In genomic region chr1:42874174-42874573, GRCm38 (mm10) we compare ENCODE assay signal across 18 mouse cellular contexts. TPM values are rescaled to one million over a fixed set of nuclear protein-coding genes. Genes with fewer than 3 reads are reported as not detected.
A peak's percentile ranks its signal among the peaks of the same experiment; 100 is the strongest.
DNase-seq lines count a peak whose midpoint lies in the region; ATAC-seq lines count a peak whose summit lies in the region.
"Had no signal": no experiment of that assay in that cellular context is flagged by ENCODE, and none has a peak within 500 bp of the region (broad histone marks: within the 10 kb centered on the region; RNA-seq: fewer than 3 reads in every experiment).

No protein-coding gene starts in this region.

- no peak overlapping the region for H3K9ac ChIP-seq in forebrain, embryonic 14.5 days (ENCODE audit: low read length)
- H3K9ac ChIP-seq in forebrain, embryonic 16.5 days (replicated peaks; ENCODE audit: low read depth, low read length): no peak overlapping the region
- H3K9ac ChIP-seq: embryonic facial prominence, embryonic 13.5 days; hindbrain, embryonic 13.5 days; midbrain, embryonic 12.5 days; neural tube, embryonic 13.5 days had no signal

- no peak overlapping the region for H3K4me3 ChIP-seq in forebrain, embryonic 14.5 days (ENCODE audit: low read depth, low read length)
- no peak overlapping the region for H3K4me3 ChIP-seq in forebrain, embryonic 16.5 days (replicated peaks; ENCODE audit: low read length)
- H3K4me3 ChIP-seq: embryonic facial prominence, embryonic 13.5 days; hindbrain, embryonic 13.5 days; midbrain, embryonic 12.5 days; neural tube, embryonic 13.5 days had no signal

- no peaks in the 10 kb centered on the region for H3K9me3 ChIP-seq in forebrain, embryonic 14.5 days (replicated peaks; ENCODE audit: control insufficient read depth, low read length)
- H3K9me3 ChIP-seq in forebrain, embryonic 16.5 days (ENCODE audit: control insufficient read depth, low read length): no peaks in the 10 kb centered on the region
- H3K9me3 ChIP-seq: embryonic facial prominence, embryonic 13.5 days; hindbrain, embryonic 13.5 days; midbrain, embryonic 12.5 days; neural tube, embryonic 13.5 days had no signal

- H3K27ac ChIP-seq in forebrain, embryonic 14.5 days (ENCODE audit: low read depth, low read length): no peak overlapping the region
- H3K27ac ChIP-seq in forebrain, embryonic 16.5 days (ENCODE audit: low read length): no peak overlapping the region
- H3K27ac ChIP-seq: embryonic facial prominence, embryonic 13.5 days; hindbrain, embryonic 13.5 days; midbrain, embryonic 12.5 days; neural tube, embryonic 13.5 days had no signal

- peaks cover 5% of the 10 kb centered on the region; the same call in 1 of the 2 replicates for H3K4me1 ChIP-seq in forebrain, embryonic 14.5 days (ENCODE audit: control insufficient read depth, insufficient read depth, low read length)
- H3K4me1 ChIP-seq in forebrain, embryonic 16.5 days (replicated peaks; ENCODE audit: control insufficient read depth, insufficient read depth, low read length): peaks cover 6% of the 10 kb centered on the region
- H3K4me1 ChIP-seq: embryonic facial prominence, embryonic 13.5 days had no signal

- WGBS in forebrain, embryonic 14.5 days: 62% methylated on average over 2 of the region's 2 CpGs
- WGBS in forebrain, embryonic 16.5 days: 44% methylated on average over 2 of the region's 2 CpGs

- ATAC-seq in forebrain, embryonic 14.5 days: no peak
- no peak for ATAC-seq in forebrain, embryonic 16.5 days

- no peaks in the 10 kb centered on the region for H3K36me3 ChIP-seq in forebrain, embryonic 14.5 days (ENCODE audit: control insufficient read depth, insufficient read depth, low read length)
- no peaks in the 10 kb centered on the region for H3K36me3 ChIP-seq in forebrain, embryonic 16.5 days (ENCODE audit: control insufficient read depth, insufficient read depth)
- H3K36me3 ChIP-seq: hindbrain, embryonic 13.5 days; midbrain, embryonic 12.5 days; neural tube, embryonic 13.5 days had no signal

- H3K4me2 ChIP-seq in forebrain, embryonic 14.5 days (ENCODE audit: low read length): no peak overlapping the region
- H3K4me2 ChIP-seq in forebrain, embryonic 16.5 days (ENCODE audit: low read length): no peak overlapping the region
- H3K4me2 ChIP-seq: embryonic facial prominence, embryonic 13.5 days; hindbrain, embryonic 13.5 days; liver, embryonic 11.5 days; midbrain, embryonic 12.5 days; neural tube, embryonic 13.5 days had no signal

- peak; percentile 25 for DNase-seq in forebrain, embryonic 14.5 days (ENCODE audit: low spot score)
- peak; percentile 17 for DNase-seq in layer of hippocampus, adult 9-10 months (ENCODE audit: low spot score)
- DNase-seq in layer of hippocampus, postnatal 14 days (ENCODE audit: low spot score in 2 of 2): no peak
- DNase-seq in brain, adult 2 months (ENCODE audit: low read depth, low spot score): peak; percentile 85
- peak; percentile 66 to 85 for DNase-seq in right cerebral cortex, postnatal 10 days (ENCODE audit: low spot score in 2 of 2)
- no peak for DNase-seq in embryo, embryonic 9.5 days (ENCODE audit: extremely low spot score)
- no peak for DNase-seq in c-Kit-positive CD71-positive TER-119-positive erythroid progenitor cells, embryonic 14.5 days (ENCODE audit: low spot score)
- DNase-seq: adrenal gland, postnatal 10 days; cerebellum, adult 8-10 months; kidney, adult 9 months; kidney, postnatal 4 days; lung, adult 2 months had no signal

- no peaks in the 10 kb centered on the region for H3K27me3 ChIP-seq in forebrain, embryonic 14.5 days (replicated peaks; ENCODE audit: control insufficient read depth, insufficient read depth, low read length)
- H3K27me3 ChIP-seq in forebrain, embryonic 16.5 days (replicated peaks; ENCODE audit: control insufficient read depth, insufficient read depth, low read length): no peaks in the 10 kb centered on the region
- H3K27me3 ChIP-seq: embryonic facial prominence, embryonic 13.5 days; hindbrain, embryonic 13.5 days; midbrain, embryonic 12.5 days; neural tube, embryonic 13.5 days had no signal

RNA-seq across cellular contexts. Expression of gene Mrps9, which starts 23.1 kb away (rescaled TPM):
- 45.4 and 48.0 TPM in 2 replicates for polyA plus RNA-seq in forebrain, embryonic 14.5 days (2014; fragmentation: Nextera tagmentation; extraction: Ambion mirVana)
- 33.5 and 35.8 TPM in 2 replicates for polyA plus RNA-seq in forebrain, embryonic 16.5 days (2015; fragmentation: Nextera tagmentation; extraction: Ambion mirVana)
- 10 to 100 TPM; 42.0 to 42.2 TPM for total RNA-seq in layer of hippocampus, postnatal 14 days (2021)

Comparison
In these comparisons a context has a peak if more than half of its experiments do, and no peak if none do; other contexts are left out.
1. DNase-seq: peak in forebrain, embryonic 14.5 days (single experiment), layer of hippocampus, adult 9-10 months (single experiment), brain, adult 2 months (single experiment) and right cerebral cortex, postnatal 10 days (2 of 2); none in layer of hippocampus, postnatal 14 days (0 of 2), embryo, embryonic 9.5 days (single experiment) and c-Kit-positive CD71-positive TER-119-positive erythroid progenitor cells, embryonic 14.5 days (single experiment).